Mouse (Mus musculus) stomach, embryonic 14.5 days (tissue): Measurements from ENCODE around the gene Trim3. TPM values are rescaled to one million over a fixed set of nuclear protein-coding genes. Genes with fewer than 3 reads are reported as not detected.

Experiments
- ATAC-seq: fragments of 200-750 bp; cut with Nextera tagmentation; 2 replicates; pipeline ENCODE4 v1.8.0; 2017; ENCODE audit warnings: low read depth, moderate TSS enrichment; ENCODE audit not compliant: insufficient number of reproducible peaks, insufficient read depth, low FRiP score
- H3K27ac ChIP-seq: fragments of 300-500 bp; sonication (generic); 2 replicates; pipeline ENCODE4 v1.5.1; 2014; ENCODE audit warnings: mild to moderate bottlenecking, low read length, moderate library complexity, mixed read lengths
- H3K27me3 ChIP-seq: fragments of 300-500 bp; sonication (generic); 2 replicates; pipeline ENCODE4 v1.6.1; 2014; ENCODE audit warnings: low read length, control low read depth, mixed read lengths; ENCODE audit not compliant: control insufficient read depth, insufficient read depth
- H3K36me3 ChIP-seq: fragments of 300-500 bp; sonication (generic); 2 replicates; pipeline ENCODE4 v1.6.1; 2014; ENCODE audit warnings: mild to moderate bottlenecking, control low read depth, low read length, moderate library complexity, mixed read lengths; ENCODE audit not compliant: control insufficient read depth, insufficient read depth
- H3K4me1 ChIP-seq: fragments of 300-500 bp; sonication (generic); 2 replicates; pipeline ENCODE4 v1.6.1; 2014; ENCODE audit warnings: low read length, control low read depth, mixed read lengths; ENCODE audit not compliant: control insufficient read depth, insufficient read depth
- H3K4me2 ChIP-seq: fragments of 300-500 bp; sonication (generic); replicated peaks from 2 replicates; pipeline ENCODE4 v1.6.1; 2014; ENCODE audit warnings: low read depth, low read length, control low read depth
- H3K4me3 ChIP-seq: fragments of 300-500 bp; sonication (generic); 2 replicates; pipeline ENCODE4 v1.5.1; 2014; ENCODE audit warnings: low read depth, low read length, control low read depth
- H3K9ac ChIP-seq: fragments of 300-500 bp; sonication (generic); replicated peaks from 2 replicates; pipeline ENCODE4 v1.6.1; 2014; ENCODE audit warnings: low read depth, mild to moderate bottlenecking, control low read depth, low read length, moderate library complexity, mixed read lengths
- H3K9me3 ChIP-seq: fragments of 300-500 bp; sonication (generic); 2 replicates; pipeline ENCODE4 v1.6.1; 2016; ENCODE audit warnings: low read depth, low read length, control low read depth; ENCODE audit not compliant: control insufficient read depth
- WGBS: fragments of 180-500 bp; shearing (Covaris S2); extraction: QIAGEN DNeasy Blood & Tissue Kit; methylation state at CpG from one replicate; pipeline ENCODE4 v1.1.7; 2014; 5-methylcytosine and 5-hydroxymethylcytosine counted together
- polyA plus RNA-seq: library from polyadenylated mRNA; unstranded; fragments of >200 nt; fragmentation: Nextera tagmentation; extraction: Ambion mirVana; gene quantifications from 2 replicates; pipeline ENCODE4 v1.2.1, GENCODE M21; 2014

Trim3 gene
- polyA plus RNA-seq, 1 experiment from 2014 or later: 28.8 TPM

DNA sequence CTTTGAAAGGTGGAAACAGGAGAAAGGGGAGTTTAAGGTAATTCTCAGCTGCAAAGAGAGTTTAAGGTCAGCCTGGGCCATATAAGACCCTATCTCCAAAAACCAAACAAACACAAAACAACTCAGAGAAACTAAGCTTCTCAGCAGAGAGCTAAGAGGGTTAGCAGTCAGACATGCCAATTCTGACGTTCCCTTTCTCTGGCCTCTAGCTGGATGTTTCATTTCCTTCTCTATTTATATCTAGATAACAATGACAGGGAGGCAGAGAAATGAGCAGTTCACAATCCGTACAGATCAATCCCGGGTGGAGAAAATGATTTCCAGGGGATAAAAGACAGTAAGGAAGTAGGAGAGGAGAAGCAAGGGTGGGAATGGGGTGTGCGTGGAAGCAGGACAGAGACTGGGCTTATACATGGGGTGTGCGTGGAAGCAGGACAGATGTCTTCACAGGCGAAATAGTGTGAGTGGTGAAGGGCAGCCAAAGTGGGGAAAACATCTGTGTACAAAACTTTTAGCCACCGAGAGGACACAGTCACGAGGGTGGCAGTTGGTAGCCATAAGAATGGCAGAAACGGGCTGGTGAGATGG lies 45.0 kb downstream of the Trim3 start:
- Histone ChIP-seq H3K9me3 (no peaks in the 10 kb centered on the region), H3K36me3 (no peaks in the 10 kb centered on the region), H3K4me3 (no peak overlapping the region), H3K27ac (no peak overlapping the region), H3K27me3 (no peaks in the 10 kb centered on the region), H3K4me2 (no peak overlapping the region), H3K4me1 (no peaks in the 10 kb centered on the region), H3K9ac (no peak overlapping the region)
- ATAC-seq: no peak
- WGBS: 52% methylated on average over 9 of the region's 9 CpGs

- Histone ChIP-seq H3K36me3 (no peaks in the 10 kb centered on the region), H3K27me3 (no peaks in the 10 kb centered on the region), H3K9ac (no peak overlapping the region), H3K4me1 (0 out of 2 replicates have a peak, but pooled peaks cover 5% of the 10 kb centered on the region), H3K27ac (no peak overlapping the region), H3K4me3 (no peak overlapping the region), H3K9me3 (no peaks in the 10 kb centered on the region), H3K4me2 (peak overlapping the region; percentile 76)
- no peak for ATAC-seq
- WGBS: 71% methylated on average over 2 of the region's 2 CpGs
These were observed 51.4 kb downstream of the Trim3 start for GRCm38 (mm10) chr7:105581959-105582358.

DNA sequence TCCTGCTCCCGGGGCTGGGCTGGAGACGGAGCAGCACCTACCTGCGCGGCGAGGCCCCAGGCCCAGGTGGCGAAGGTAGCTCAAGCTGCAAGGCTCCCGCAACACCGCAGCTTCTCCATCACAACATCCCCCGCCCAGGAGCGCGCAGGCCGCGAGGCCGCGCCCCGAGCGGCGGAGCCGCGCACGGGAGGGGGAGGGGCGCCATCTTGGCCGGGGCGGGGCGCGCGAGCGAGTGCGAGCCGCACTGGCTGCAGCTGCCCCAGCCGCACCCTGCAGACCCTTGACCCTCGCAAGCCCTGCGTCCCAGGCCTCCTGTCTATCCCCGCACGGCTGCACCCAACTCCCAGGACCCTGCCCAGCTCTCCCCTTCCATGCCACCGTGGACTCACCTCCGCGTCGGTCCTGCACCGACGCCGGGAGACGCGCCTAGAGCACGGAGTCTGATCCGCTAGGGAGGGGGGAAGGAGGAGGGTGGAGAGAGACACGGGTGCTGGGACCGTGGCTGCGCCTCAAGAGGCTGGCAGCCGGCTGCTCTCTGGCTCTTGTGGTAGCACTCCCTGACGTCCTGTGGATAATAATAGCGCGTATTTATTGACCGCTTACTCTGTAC lies 52.2 kb downstream of the Trim3 start, which contains the start of gene Apbb1:
Gene Apbb1 (minus strand): TSS at position 560 of the 610 bp plus-strand sequence.
- peak; percentile 88 for ATAC-seq
- Histone ChIP-seq H3K4me3 (peak within 1 kb of the TSS; percentile 75), H3K27ac (peak within 1 kb of the TSS; percentile 63; the same call in 1 of the 2 replicates), H3K36me3 (no peaks in the 10 kb centered on the region), H3K9ac (peak within 1 kb of the TSS; percentile 49), H3K4me2 (peak within 1 kb of the TSS; percentile 76), H3K27me3 (no peaks in the 10 kb centered on the region), H3K4me1 (0 out of 2 replicates have a peak, but pooled peaks cover 8% of the 10 kb centered on the region), H3K9me3 (no peaks in the 10 kb centered on the region)
- WGBS: under 1% methylated on average over 51 of the region's 54 CpGs

- Histone ChIP-seq H3K4me3 (peak overlapping the region; percentile 75), H3K4me2 (peak overlapping the region; percentile 76), H3K9me3 (no peaks in the 10 kb centered on the region), H3K4me1 (0 out of 2 replicates have a peak, but pooled peaks cover 8% of the 10 kb centered on the region), H3K27me3 (no peaks in the 10 kb centered on the region), H3K9ac (peak overlapping the region; percentile 49), H3K27ac (peak overlapping the region; percentile 63; the same call in 1 of the 2 replicates), H3K36me3 (no peaks in the 10 kb centered on the region)
- ATAC-seq: peak; percentile 48; the same call in 1 of the 2 replicates
- WGBS: under 1% methylated on average over 17 of the region's 22 CpGs
These were observed 52.7 kb downstream of the Trim3 start for GRCm38 (mm10) chr7:105580627-105581089.

GRCm38 (mm10) chr7:105578481-105578880 lies 54.9 kb downstream of the Trim3 start:
- Histone ChIP-seq H3K9ac (no peak overlapping the region), H3K4me1 (0 out of 2 replicates have a peak, but pooled peaks cover 8% of the 10 kb centered on the region), H3K4me2 (no peak overlapping the region), H3K27ac (no peak overlapping the region), H3K36me3 (peaks cover 1% of the 10 kb centered on the region), H3K27me3 (no peaks in the 10 kb centered on the region), H3K4me3 (no peak overlapping the region), H3K9me3 (no peaks in the 10 kb centered on the region)
- 85% methylated on average over 2 of the region's 2 CpGs for WGBS
- ATAC-seq: no peak

DNA sequence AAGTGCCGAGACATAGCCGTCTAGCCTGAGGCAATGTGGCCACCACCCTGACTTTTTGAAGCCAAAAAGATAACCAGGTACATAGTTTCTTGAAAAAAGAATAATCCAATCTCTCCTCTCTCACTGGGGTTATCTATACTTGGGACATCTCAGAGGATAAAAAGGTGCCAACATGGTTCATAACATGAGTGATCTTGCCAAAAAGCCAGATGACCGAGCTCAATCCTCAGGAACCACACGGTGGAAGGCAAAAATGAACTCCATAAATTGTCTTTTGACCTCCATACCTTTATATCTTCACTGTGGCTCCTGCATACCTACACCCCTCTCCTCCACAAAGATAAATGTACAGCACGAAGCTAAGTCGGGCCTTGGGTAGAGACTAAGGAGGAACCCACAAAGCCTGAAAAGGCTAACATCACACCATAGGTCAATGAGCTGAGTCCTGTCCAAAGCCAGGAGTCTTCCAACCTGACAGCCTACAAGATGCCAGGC lies 55.9 kb downstream of the Trim3 start:
- no peak overlapping the region for H3K9ac ChIP-seq
- no peak for ATAC-seq
- WGBS: 94% methylated on average over 6 of the region's 6 CpGs
- peaks cover 8% of the 10 kb centered on the region for H3K36me3 ChIP-seq
- H3K27ac ChIP-seq: no peak overlapping the region
- no peak overlapping the region for H3K4me3 ChIP-seq
- H3K27me3 ChIP-seq: no peaks in the 10 kb centered on the region
- no peak overlapping the region for H3K4me2 ChIP-seq
- 0 out of 2 replicates have a peak, but pooled peaks cover 8% of the 10 kb centered on the region for H3K4me1 ChIP-seq
- no peaks in the 10 kb centered on the region for H3K9me3 ChIP-seq

- no peak overlapping the region for H3K9ac ChIP-seq
- no peak overlapping the region for H3K4me3 ChIP-seq
- no peak for ATAC-seq
- no peaks in the 10 kb centered on the region for H3K27me3 ChIP-seq
- H3K4me1 ChIP-seq: 0 out of 2 replicates have a peak, but pooled peaks cover 8% of the 10 kb centered on the region
- no peaks in the 10 kb centered on the region for H3K9me3 ChIP-seq
- H3K4me2 ChIP-seq: no peak overlapping the region
- no peak overlapping the region for H3K27ac ChIP-seq
- WGBS: 41% methylated on average over 3 of the region's 3 CpGs
- H3K36me3 ChIP-seq: peaks cover 8% of the 10 kb centered on the region
These were observed 57.1 kb downstream of the Trim3 start for GRCm38 (mm10) chr7:105576166-105576748.

DNA sequence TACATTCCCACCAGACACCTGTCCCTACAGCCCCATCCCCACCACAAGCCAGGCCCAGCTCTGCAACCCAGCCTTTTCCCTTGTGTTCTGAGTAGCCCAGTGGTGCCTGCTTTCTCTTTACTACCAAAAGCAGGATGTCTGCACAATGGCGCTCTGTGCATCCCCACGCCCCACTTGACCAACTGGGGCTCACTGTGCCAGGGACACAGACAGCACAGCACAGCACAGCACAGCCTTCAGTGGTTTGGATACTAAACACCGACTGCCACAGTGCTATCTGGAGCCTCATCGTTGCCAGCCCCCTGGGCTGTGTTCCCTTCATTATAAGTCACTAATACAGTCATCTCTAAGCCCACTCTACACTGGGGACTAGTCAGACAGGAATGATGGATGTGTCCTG lies 58.8 kb downstream of the Trim3 start:
- no peak for ATAC-seq
- 92% methylated on average over 4 of the region's 4 CpGs for WGBS
- no peak overlapping the region for H3K27ac ChIP-seq

More for the DNA sequence above, 58.8 kb downstream of the Trim3 start:
- Histone ChIP-seq H3K4me2 (no peak overlapping the region), H3K36me3 (peaks cover 8% of the 10 kb centered on the region), H3K9me3 (no peaks in the 10 kb centered on the region), H3K27me3 (no peaks in the 10 kb centered on the region), H3K4me1 (peaks cover 6% of the 10 kb centered on the region; the same call in 1 of the 2 replicates), H3K4me3 (no peak overlapping the region), H3K9ac (no peak overlapping the region)
